Mouse (Mus musculus) fibroblast of lung, adult 2 months (primary cell): ENCODE measurements around the gene Dnajc17.

Experiments
- DNase-seq: peaks from one replicate; pipeline ENCODE4 v3.0.0-alpha.2; 2011; ENCODE audit warnings: low read depth

The Dnajc17 gene

GRCm38 (mm10) chr2:119208344-119209175 is at the start of gene Dnajc17, which contains the start of gene Zfyve19:
Dnajc17 (minus strand) TSS chr2:119208795.
Zfyve19 (plus strand) TSS chr2:119208617.
- DNase-seq = peak; percentile 93

- DNase-seq = no peak
These were observed 46.4 kb upstream of the Dnajc17 start for GRCm38 (mm10) chr2:119254976-119255375.

DNA sequence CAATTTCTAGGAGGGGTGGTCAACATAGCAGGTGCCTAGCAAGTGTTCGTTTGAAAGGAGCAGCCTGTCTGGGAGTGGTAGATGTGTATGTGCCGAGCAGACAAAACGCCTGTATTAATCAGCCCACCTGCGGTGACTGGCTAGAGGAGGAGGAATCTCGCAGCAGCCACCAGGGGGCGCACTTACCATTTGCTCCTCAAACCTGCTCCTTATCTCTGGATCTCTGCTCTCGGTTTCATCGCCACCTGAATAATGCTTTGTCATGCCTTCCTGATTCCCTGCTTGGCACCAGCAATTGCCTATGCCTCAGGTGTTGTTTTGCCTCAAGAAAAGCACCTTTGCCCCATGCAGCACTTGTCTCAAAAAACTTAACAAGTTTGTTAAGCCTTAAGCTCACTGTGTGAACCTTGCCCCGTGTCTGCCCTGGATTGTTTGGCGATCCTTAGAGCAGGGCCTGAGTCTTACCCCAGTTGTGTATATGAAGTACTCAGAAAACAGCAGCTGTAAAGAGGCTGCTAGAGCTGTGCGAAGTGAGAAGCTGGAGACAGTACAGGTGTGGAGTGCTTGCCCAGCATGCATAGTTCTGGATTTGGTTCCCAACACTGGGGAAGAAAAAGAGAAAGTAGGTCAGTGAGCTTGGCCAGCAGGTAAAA is 42.4 kb upstream of the Dnajc17 start:
- DNase-seq = peak; percentile 52

GRCm38 (mm10) chr2:119250377-119250776 is 41.8 kb upstream of the Dnajc17 start:
- no peak for DNase-seq

DNA sequence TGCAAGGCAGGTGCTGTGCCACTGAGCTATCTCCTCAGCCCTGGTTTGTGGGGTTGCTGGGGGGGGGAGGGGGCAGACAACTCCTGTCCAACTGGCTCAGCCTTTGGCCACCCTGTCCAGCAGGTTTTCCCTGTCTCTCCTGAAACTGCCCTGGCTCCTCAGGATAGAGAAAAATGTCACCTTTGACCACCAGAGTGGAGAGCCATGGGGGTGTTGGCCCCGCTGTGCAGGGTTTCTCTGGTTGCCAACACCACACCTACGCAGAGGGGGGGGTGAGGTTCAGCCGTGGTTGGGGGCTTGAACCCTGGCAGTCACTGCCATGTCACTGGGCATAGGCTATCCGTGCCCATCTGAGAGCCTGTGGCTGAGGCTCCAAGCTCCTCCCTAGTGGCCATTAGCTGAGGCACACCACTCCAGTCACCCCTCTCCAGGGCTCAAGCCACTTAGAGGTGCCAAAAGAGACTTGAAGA is 41.0 kb upstream of the Dnajc17 start:
- no peak for DNase-seq

GRCm38 (mm10) chr2:119247904-119248303 is 39.3 kb upstream of the Dnajc17 start:
- DNase-seq = no peak

DNA sequence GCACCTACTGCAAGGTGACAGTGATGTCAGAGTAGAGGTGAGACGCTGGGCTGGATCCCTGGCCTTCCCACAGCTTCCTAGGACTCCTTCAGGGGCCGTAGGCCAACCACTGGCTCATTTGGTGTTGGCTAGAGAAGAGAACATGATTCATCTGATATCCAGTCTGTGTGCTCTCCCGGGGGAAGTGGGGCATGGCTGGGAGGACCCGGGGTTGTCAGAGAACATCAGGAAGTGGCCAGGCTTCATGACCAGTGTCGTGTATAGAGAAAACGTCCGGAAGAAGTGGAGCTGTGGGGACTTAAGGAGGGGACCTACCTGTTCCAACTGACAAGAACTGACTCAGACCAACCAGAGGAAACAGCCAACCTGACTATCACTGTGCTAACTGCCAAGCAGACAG is 36.7 kb upstream of the Dnajc17 start:
- DNase-seq = no peak

GRCm38 (mm10) chr2:119242548-119242947 is 34.0 kb upstream of the Dnajc17 start:
- no peak for DNase-seq

GRCm38 (mm10) chr2:119240819-119241186 is 32.2 kb upstream of the Dnajc17 start:
- no peak for DNase-seq

DNA sequence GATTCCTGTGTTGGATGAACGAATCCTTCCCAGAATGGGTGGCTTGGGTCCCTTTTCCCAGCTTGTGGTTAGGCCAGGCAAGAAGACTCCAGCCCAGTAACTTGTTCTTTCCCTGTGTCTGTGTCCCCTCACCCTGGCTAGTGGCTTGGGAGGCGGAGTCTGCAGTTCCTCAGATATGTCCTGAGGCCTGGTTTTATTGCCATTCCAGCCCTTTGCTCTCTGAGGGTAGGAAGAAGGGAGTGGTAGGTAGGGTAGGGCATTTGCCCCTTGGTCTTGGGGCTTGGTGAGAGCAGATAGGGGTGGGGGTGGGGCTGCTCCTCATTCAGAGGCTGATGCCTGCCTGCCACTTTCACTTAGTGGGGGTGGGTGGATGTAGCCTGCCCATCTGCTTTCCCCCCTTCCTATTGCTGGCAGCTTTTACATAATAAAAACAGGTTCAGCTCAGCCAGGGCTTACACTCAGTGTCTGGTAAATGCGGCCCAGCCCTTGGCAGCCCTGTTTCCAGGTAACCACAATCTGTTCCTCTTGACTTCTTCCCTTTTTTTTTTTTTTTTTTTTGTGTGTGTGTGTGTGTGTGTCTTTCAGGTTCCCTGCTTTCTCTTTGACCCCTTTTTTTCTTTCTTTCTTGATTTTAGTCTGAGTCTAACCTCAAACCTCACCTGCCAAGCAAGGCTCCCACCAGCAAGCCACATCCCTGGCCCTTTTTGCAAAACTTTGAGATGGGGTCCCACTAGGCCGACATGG is 31.7 kb upstream of the Dnajc17 start:
- DNase-seq = no peak

DNA sequence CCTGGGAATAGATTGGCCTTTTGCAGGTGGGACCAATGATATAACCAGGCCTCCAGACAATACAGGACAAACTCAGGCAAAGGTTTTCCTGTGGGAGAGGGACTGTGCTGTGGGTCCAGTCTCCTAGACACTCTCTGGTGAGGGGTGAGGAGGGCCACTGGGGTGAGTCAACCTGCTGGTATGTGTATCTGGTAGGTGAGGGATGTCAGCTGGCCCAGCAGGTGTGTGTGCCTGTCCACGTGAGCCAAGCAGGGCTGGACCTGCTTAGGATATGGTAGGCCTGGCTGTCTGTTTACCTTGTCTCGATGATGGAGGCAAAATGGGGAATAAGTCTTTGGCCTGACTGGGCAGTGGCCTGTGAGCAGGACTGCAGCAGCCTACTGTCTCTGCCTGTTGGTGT is 30.1 kb upstream of the Dnajc17 start:
- DNase-seq = no peak

GRCm38 (mm10) chr2:119237871-119238220 is 29.3 kb upstream of the Dnajc17 start:
- no peak for DNase-seq

DNA sequence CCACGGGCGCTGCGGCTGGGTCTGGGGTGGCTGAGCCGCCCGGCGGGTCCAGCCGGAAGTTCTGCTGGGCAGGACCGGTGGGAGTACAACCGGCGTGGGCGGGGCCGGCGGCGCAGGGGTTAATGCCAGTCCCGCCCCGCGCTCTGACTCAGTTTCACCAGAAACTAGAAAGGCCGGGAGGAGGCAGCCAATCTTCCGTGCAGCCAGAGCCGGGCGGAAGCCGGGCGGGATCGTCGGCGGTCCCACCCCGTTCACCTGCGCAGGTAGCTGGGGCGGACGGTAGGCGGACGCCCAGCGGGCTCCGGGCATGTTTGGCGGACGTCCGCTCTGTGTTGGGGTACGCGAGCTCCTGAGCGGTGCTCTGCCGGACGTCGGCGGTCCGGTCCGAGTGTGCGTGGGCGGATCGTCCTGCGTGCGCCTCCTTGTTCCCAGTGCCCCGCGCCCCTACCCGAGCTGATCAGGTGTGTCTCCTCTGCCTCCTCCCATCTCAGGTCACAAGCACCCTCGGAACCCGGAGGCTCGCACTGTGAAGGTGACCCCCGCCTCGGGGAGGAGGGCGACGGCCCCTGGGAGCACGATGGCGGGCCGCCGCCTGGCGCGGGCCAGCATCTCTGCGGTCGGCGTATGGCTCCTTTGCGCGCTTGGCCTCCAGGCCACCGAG is 28.7 kb upstream of the Dnajc17 start, which contains the start of gene Spint1:
Spint1 (plus strand) TSS at position 153 of the 661 bp plus-strand sequence.
- no peak for DNase-seq

DNA sequence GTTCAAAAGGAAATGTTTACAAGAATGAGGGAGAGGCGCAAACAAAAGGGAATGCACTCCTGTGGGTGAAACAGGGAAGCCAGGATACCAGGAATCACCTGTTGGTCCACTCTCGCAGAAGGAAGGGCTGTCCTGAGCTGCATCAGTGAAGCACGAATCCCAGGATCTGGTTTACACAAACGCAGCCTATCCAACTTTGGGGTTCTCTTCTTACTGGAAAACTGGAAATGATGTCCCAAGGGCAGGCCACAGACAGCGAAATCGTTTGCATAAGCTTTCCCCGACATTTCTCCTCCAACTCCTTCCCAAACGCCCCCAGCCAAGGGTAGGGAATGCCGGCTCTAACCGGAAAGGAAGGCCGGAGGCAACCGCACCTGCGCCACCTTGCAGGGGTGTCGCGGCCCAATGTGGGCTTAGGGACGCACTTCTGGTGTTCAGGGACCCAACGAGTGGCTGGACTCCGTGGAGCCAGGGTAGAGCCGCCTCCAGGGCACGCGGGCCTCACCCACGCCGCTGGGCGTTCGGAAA is 28.2 kb upstream of the Dnajc17 start:
- DNase-seq = no peak

GRCm38 (mm10) chr2:119229775-119230704 is 21.4 kb upstream of the Dnajc17 start, which contains the start of gene Ppp1r14d:
Ppp1r14d (minus strand) TSS chr2:119229906.
- no peak for DNase-seq

GRCm38 (mm10) chr2:119209176-119209507 is 547 bp upstream of the Dnajc17 start:
- DNase-seq = no peak

DNA sequence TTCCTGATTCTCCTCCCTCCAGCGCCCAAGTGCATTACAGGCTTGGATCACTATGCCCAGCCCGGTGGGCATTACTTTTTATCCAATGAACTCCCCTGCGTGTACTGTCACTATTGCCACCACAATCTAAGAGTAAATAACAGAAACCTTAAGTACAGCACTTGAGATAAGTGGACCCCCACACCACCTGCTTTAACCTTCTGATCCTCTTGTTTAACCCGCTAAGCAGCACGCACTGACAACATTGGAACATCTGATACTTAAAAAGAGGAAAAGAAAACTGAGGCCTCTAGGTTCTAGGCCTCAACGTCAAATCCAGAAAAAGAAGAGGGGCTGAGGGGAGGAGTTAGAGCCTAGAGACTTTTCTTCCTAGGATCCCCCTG is 643 bp downstream of the Dnajc17 start:
- DNase-seq = no peak

DNA sequence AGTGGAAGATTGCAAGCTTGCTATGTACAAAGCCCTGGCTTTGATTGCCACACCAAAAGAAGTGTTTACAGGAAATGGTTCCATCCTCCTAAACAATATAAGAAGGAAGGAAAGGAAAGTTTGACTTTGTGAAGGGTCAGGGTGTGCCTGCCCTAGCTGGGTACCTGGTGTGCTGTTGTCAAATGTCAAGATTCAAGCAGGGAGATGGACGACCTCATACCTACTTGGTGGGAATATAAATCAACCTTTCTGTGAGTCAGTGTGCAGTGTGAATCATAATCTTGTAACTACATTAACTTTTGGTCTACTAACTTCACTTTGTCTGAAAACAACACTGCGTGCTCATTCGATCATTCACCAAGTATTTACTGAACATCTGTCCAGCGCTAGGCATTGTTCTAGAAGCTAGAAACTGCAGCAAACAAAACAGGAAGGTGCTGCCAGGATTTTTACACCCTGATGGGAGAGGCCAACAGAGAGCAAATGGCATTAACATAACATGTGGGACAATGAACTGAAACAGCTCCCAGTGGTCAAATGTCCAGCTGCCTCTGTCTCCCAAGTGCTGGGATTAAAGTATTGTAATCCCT is 4.6 kb downstream of the Dnajc17 start:
- DNase-seq = no peak

DNA sequence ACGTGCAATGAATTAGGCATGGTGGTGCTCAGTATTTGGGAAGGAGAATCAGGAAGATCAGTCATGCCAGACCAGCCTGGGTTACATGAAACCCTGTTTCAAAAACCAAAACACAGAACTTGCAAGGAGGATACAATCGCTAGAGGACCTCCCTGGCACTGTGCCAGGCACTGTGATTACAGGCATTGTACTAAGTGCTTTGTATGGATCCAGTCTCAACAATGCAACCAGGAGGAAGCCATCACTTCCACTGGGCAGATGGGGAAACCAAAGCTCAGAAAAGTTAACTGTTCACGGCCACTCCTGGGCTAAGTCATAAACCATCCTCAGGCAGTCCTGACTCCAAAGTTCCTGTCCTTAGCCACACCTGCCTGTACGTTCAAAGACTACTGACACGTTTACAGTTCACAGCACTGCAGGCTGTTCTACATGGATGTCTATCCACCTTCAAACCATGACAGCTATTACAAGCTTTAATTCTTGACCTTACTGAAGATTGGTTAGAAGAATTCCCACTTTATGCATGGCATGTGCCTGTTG is 5.6 kb downstream of the Dnajc17 start:
- no peak for DNase-seq

DNA sequence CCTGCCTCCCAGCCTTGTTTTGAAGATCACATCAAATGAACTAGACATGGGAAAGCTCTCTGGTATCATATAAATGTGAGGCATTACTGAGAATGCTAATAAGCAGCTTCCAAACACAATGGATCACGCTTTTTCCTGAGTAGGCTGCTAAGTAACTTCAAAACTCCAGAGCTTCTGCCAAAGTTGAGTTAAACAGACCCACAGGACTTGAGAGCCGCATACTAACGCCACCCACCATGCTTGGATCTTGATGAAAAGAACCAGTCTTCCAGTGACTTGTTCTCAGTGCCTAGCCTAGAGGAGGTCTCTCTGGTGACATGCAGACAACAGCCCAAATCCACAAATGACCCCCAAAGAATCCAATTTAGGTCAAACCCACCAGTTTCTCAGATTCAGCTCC is 9.7 kb downstream of the Dnajc17 start:
- DNase-seq = no peak
